Mouse (Mus musculus): ENCODE results near the gene Exoc4. TPM values are rescaled to one million over a fixed set of nuclear protein-coding genes. Genes with fewer than 3 reads are reported as not detected.

Exoc4 gene
- total RNA-seq, 2 experiments from 2014 or later = 37.1 to 39.4 TPM

DNA sequence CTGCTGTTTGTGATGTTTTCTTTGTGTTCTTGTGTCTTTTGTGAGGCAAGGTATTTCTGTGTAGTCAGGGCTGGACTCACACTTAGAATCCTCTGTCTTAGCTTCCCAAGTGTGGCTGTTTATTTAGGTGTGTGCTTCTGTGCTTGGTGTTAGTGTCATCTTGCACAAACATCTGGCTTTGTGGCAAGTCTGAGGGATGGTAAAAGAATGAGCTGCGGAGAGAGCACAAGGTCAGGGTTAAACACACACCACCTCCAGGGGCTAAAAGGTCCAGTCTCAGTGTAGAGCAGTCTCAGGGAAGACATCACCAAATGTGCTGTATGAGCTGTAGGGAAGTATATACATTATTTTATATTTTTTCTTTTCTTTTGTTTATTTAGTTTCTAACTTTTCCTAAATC lies 57.1 kb downstream of the Exoc4 start:
- DNase-seq = no peak

GRCm38 (mm10) chr6:33308646-33309045 lies 59.8 kb downstream of the Exoc4 start:
- DNase-seq = no peak
- intact Hi-C loops (cut with DNase I) = no loop called here

More for the DNA sequence above, 57.1 kb downstream of the Exoc4 start:
- intact Hi-C loops (cut with DNase I) = no loop called here

GRCm38 (mm10) chr6:33310486-33310885 lies 61.6 kb downstream of the Exoc4 start:
- intact Hi-C loops (cut with DNase I) = no loop called here
- DNase-seq = no peak

DNA sequence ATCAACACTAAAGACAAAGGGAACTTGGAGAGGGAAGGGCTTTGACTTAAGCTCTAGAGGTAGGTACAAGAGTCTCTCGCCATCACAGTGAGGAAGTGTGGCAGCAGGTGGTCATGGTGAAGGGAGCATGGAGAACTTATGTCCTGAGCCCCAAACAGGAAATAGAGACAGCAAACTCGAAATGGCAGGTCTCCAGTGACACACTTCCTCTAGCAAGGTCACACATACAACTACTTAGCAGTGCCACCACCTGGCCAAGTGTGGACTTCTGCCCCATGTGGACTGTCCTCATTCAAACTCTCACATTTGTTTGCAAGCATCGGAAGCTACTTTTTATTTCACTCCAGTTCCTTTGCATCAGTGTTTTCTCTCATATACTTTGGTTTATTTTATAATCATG lies 74.0 kb downstream of the Exoc4 start:
- no peak for DNase-seq
- intact Hi-C loops (cut with DNase I) = no loop called here

GRCm38 (mm10) chr6:33323386-33323785 lies 74.5 kb downstream of the Exoc4 start:
- intact Hi-C loops (cut with DNase I) = no loop called here
- DNase-seq = no peak

DNA sequence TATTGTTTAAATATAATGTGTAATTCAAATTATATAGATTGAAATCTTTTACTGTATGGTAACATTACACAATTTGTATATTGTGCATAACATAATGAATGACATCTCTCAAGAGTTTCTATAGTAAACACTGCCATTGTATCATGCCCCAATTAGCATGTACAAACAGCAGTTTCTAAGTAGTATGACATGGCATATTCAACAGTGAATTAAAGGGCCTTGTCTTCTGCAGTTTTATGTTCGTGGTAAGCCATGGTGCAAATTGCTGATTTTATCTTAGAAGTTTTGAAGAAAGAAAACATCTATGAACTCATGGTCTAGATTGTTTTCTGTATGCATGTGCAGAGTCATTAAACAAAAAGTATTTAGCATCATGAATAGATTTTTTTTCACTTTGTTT lies 79.4 kb downstream of the Exoc4 start:
- intact Hi-C loops (cut with DNase I) = no loop called here
- DNase-seq = no peak

- intact Hi-C loops (cut with DNase I) = no loop called here
- DNase-seq = no peak
Observed at GRCm38 (mm10) chr6:33347088-33347775, 98.3 kb downstream of the Exoc4 start.

DNA sequence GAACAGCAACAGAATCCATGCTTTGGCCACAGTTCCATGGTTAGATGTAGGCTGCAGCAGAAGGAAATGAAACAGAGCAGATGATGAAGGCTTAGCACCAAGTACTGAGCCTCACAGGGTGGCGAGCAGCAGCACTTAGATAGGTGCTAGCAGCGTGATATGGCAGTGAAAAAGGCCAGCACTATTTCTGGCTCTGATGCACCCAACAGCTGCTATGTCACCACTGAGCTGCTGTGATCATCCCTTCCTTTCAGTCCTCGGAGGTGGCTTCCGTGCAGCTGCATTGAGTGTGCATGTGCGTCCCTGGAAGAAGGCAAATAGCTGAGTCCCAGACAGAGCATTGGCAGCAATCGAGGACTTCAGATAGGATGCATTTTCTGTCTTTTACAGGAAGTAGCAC lies 112.7 kb downstream of the Exoc4 start:
- DNase-seq = peak in 1 of 2 experiments; percentile 3

DNA sequence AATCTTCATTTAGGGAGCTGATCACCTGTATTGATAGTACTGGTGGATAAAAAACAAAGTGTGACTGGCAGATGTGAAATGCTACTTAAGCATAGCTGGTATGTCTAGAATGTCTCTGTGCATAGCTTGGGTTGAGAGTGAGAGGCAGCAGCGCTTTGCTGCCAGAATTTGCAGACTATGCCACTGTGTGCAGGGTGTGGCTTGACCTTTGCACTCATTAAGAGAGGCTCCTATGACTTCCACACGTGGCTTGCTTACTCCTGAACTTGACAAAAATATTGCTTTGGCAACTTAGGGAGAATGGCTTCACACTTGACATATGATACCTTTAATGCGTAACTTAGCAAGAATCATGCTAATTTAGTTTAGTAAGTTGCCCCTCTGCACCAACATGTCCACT lies 131.6 kb downstream of the Exoc4 start:
- intact Hi-C loops (cut with DNase I) = no loop called here

More for the DNA sequence above, 112.7 kb downstream of the Exoc4 start:
- intact Hi-C loops (cut with DNase I) = no loop called here

GRCm38 (mm10) chr6:33382176-33382575 lies 133.3 kb downstream of the Exoc4 start:
- intact Hi-C loops (cut with DNase I) = no loop called here
- DNase-seq = no peak

More for the DNA sequence above, 131.6 kb downstream of the Exoc4 start:
- no peak for DNase-seq

DNA sequence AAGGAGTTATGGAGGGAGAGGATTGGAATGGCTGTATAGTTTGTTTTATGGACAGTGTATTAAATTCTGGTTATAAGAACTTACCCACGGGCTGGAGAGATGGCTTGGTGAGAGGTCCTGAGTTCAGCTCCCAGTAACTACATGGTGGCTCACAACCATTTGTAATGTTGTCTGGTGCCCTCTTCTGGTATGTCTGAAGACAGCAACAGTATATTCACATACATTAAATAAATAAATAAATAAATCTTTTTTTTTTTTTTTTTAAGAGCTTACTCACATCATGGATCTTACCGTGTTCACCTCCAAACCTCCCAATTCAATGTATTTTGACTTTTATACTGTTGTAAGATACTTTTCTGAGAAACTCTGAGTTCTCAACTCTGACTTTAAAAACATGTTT lies 143.1 kb downstream of the Exoc4 start:
- intact Hi-C loops (cut with DNase I) = no loop called here
- DNase-seq = no peak

- intact Hi-C loops (cut with DNase I) = no loop called here
- no peak for DNase-seq
Observed at GRCm38 (mm10) chr6:33399491-33399890, 150.6 kb downstream of the Exoc4 start.

DNA sequence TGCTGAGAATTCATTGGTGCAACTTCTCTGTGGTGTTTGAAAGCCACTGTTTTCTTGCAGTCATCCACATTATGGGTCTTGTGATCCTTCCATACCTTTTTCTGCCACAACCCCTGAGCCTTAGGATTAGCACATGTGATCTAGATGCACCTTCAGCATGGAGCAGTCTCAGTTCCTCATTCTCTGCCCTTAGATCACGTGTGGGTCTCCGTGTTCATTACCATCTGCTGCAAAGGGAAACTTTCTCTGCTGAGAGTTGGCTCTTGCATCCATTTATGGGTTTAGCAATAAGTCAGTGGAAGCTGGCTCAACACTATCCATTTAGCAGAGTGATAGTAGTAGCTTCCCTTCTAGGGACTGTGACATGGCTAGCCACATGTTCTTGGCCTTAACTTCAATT lies 152.3 kb downstream of the Exoc4 start:
- intact Hi-C loops (cut with DNase I) = no loop called here
- no peak for DNase-seq

- intact Hi-C loops (cut with DNase I) = no loop called here
- DNase-seq = no peak
Observed at GRCm38 (mm10) chr6:33405562-33406275, 156.8 kb downstream of the Exoc4 start.

DNA sequence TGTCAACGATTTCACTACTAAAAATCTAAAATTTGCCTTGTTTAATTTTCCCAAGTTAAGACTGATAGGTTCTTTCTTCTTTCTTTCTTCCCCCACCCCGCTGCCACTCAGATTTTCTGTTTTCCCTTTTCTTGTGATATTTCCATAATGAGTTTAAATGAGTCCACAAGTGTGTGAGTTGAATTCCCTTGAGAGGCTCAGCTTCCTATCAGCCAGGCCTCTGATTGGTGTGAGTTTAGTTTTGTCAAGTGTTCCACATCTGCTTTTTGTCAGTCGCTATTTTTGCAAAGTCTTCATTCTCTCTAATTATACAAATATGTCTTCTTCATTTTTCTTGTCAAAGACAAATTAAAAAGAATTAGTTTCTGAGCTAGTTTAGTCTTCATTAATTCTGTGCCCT lies 160.7 kb downstream of the Exoc4 start:
- DNase-seq = no peak
- intact Hi-C loops (cut with DNase I) = no loop called here

GRCm38 (mm10) chr6:33425007-33425406 lies 176.1 kb downstream of the Exoc4 start:
- intact Hi-C loops (cut with DNase I) = no loop called here
- no peak for DNase-seq

- intact Hi-C loops (cut with DNase I) = no loop called here
- DNase-seq = no peak
Observed at GRCm38 (mm10) chr6:33431207-33431787, 182.4 kb downstream of the Exoc4 start.

GRCm38 (mm10) chr6:33440508-33440907 lies 191.6 kb downstream of the Exoc4 start:
- intact Hi-C loops (cut with DNase I) = no loop called here
- no peak for DNase-seq

GRCm38 (mm10) chr6:33453810-33454209 lies 204.9 kb downstream of the Exoc4 start:
- DNase-seq = no peak
- intact Hi-C loops (cut with DNase I) = no loop called here

GRCm38 (mm10) chr6:33454354-33454753 lies 205.5 kb downstream of the Exoc4 start:
- intact Hi-C loops (cut with DNase I) = no loop called here
- DNase-seq = no peak

DNA sequence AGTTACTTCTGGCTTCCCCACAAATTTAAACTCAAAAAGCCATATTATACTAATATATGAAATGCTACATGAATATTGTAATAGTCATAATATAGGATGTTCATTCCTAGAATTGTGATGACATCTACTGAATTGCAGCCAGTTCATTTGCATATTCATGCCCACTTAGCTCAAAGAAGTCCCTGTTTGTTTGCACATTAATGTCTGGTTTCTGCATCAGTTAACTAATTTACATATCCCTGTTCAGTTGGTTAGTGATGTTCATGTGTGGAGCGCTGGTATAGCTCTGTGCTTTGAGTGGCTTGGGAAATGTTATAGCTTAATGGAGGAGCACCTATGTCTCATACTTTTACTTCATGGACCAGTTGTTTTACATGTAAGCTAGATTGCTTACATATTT lies 206.4 kb downstream of the Exoc4 start:
- intact Hi-C loops (cut with DNase I) = no loop called here
- no peak for DNase-seq

- no peak for DNase-seq
Observed at GRCm38 (mm10) chr6:33464862-33465261, 216.0 kb downstream of the Exoc4 start.

More at GRCm38 (mm10) chr6:33464862-33465261, 216.0 kb downstream of the Exoc4 start:
- intact Hi-C loops (cut with DNase I) = no loop called here
